Mouse (Mus musculus): Measurements from ENCODE around the gene Hs2st1. TPM values are rescaled to one million over a fixed set of nuclear protein-coding genes. Genes with fewer than 3 reads are reported as not detected.

Hs2st1 gene
- total and polyA plus RNA-seq, 3 experiments = 17.6 to 36.4 (median 29.7) TPM

DNA sequence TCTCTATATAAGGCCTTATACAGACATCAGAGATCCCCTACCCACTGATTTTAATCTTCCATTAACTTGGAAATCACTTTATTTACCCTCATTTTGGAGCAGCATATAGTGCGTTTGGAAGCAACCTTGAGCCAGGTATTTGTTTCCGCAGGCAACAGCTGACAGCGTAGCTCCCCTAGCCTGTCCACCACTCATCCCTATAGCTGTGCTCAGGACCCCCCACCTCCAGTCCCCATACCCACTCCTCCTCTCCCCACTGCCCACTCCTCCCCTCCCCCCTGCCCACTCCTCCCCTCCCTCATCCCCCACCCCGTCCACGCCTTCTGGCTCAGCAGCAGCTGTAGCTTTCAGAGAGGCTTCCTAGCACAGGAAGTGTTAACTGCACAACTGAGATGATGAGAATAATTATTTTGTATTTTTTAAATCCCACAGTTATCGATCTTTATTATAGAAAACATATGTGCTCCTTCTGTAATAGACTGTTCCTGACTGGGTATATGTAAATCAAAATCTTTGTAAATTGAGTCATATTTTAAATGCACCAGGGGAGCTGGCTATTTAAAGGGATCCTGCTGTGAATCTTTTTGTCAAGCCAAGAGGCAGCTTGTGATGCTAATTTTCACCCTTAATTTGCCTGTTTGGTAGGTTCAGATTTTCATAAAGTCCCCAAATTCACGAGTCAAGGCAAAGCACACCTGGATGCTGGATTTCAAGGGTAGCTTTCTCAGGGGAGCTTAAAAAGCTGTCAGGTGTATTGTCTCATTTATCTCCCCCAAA, 148.4 kb downstream of the Hs2st1 start:
- dilution Hi-C loops (cut with MboI; ENCODE audit: extremely low pct_ligation_motif_present, extremely low pct_unique_long_range_greater_than_20kb, low sequenced_read_pairs) (no loop called here), in situ Hi-C loops (cut with MboI; ENCODE audit: low pct_ligation_motif_present, low pct_unique_long_range_greater_than_20kb, low sequenced_read_pairs) (no loop called here)

DNA sequence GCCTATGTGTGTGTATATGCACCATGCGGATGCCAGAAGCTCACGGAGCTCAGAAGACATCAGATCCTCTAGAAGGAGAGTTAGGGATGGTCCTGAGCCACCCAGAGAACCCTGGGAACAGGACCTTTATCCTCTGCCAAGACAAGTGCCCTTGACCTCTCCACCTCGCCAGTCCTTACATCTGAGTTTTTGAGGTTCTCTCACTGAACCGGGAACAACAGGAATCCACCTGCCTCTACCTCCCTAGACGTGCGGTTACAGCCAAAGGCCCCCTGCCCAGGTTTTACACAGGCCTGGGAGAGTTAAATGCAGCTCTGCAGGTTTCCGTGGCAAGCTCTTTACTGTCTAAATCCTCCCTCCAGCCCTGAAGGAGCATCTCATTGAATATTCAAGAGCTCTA, 156.2 kb downstream of the Hs2st1 start:
- no peak overlapping the region for H3K4me3 ChIP-seq (replicated peaks in 1 of 3; ENCODE audit: low read depth in 2 of 3, low read length in 2 of 3, poor library complexity in 1 of 3)
- H3K4me2 ChIP-seq (ENCODE audit: insufficient read depth, low read depth, poor library complexity, severe bottlenecking) = no peak overlapping the region
- no peaks in the 10 kb centered on the region for H3K27me3 ChIP-seq (replicated peaks)
- no peak overlapping the region for H3K27ac ChIP-seq (ENCODE audit: insufficient read depth, low read depth)
- H3K4me1 ChIP-seq (ENCODE audit: control insufficient read depth in 1 of 2, insufficient read depth in 2 of 2) = peaks cover 29 to 35% of the 10 kb centered on the region in 2 experiments
- H3K79me2 ChIP-seq (replicated peaks; ENCODE audit: control insufficient read depth, extremely low read depth, insufficient read depth, poor library complexity, severe bottlenecking) = no peaks in the 10 kb centered on the region
- in situ Hi-C loops (cut with MboI; ENCODE audit: low pct_ligation_motif_present, low pct_unique_long_range_greater_than_20kb, low sequenced_read_pairs) (no loop called here), dilution Hi-C loops (cut with MboI; ENCODE audit: extremely low pct_ligation_motif_present, extremely low pct_unique_long_range_greater_than_20kb, low sequenced_read_pairs) (no loop called here)
- DNase-seq (ENCODE audit: extremely low read depth) = no peak
- TF ChIP-seq JUND (conservative IDR thresholded peaks at IDR 0.05; ENCODE audit: low read depth, low read length) (no peak), MEF2A (IDR thresholded peaks at IDR 0.05; ENCODE audit: borderline replicate concordance, low read depth, low read length) (no peak), POLR2AphosphoS2 (IDR thresholded peaks at IDR 0.05; ENCODE audit: low read depth, low read length) (no peak), EP300 (IDR thresholded peaks at IDR 0.05; ENCODE audit: low read length) (no peak), NRF1 (IDR thresholded peaks at IDR 0.05; ENCODE audit: low read depth, low read length) (no peak), HCFC1 (IDR thresholded peaks at IDR 0.05; ENCODE audit: low read depth, low read length) (no peak), ELF1 (IDR thresholded peaks at IDR 0.05; ENCODE audit: low read depth, low read length) (no peak), ZKSCAN1 (IDR thresholded peaks at IDR 0.05; ENCODE audit: borderline replicate concordance, low read depth, low read length) (no peak), MYC (IDR thresholded peaks at IDR 0.05; ENCODE audit: low read depth, low read length) (no peak), MAFK (IDR thresholded peaks at IDR 0.05; ENCODE audit: insufficient replicate concordance, low read length) (no peak), SMC3 (IDR thresholded peaks at IDR 0.05; ENCODE audit: low read depth, low read length) (no peak), TCF12 (IDR thresholded peaks at IDR 0.05; ENCODE audit: low read depth, low read length) (no peak), BHLHE40 (IDR thresholded peaks at IDR 0.05; ENCODE audit: low read depth, low read length) (no peak), USF1 (IDR thresholded peaks at IDR 0.05; ENCODE audit: low read depth, low read length) (no peak), ZNF384 (IDR thresholded peaks at IDR 0.05; ENCODE audit: low read depth, low read length) (no peak)
- H3K9ac ChIP-seq (ENCODE audit: insufficient read depth, low read depth) = no peak overlapping the region
- peaks cover 6% of the 10 kb centered on the region for H3K9me3 ChIP-seq (replicated peaks; ENCODE audit: low read length)
- no peaks in the 10 kb centered on the region for H3K36me3 ChIP-seq (replicated peaks in 1 of 2; ENCODE audit: control insufficient read depth in 1 of 2, insufficient read depth in 1 of 2, low read length in 1 of 2)

More for the DNA sequence above, 148.4 kb downstream of the Hs2st1 start:
- no peak for DNase-seq (ENCODE audit: extremely low read depth)
- no peak overlapping the region for H3K4me3 ChIP-seq (replicated peaks in 1 of 3; ENCODE audit: low read depth in 2 of 3, low read length in 2 of 3, poor library complexity in 1 of 3)
- no peak overlapping the region for H3K9ac ChIP-seq (ENCODE audit: insufficient read depth, low read depth)
- no peak for TF ChIP-seq RAD21 (IDR thresholded peaks at IDR 0.05; ENCODE audit: low read depth, low read length)
- TF ChIP-seq POLR2AphosphoS2 (IDR thresholded peaks at IDR 0.05; ENCODE audit: low read depth, low read length) = no peak
- no peak for TF ChIP-seq SMC3 (IDR thresholded peaks at IDR 0.05; ENCODE audit: low read depth, low read length)
- no peak for TF ChIP-seq PAX5 (IDR thresholded peaks at IDR 0.05; ENCODE audit: low read length)
- TF ChIP-seq TBP (conservative IDR thresholded peaks at IDR 0.05; ENCODE audit: low read depth, low read length) = no peak
- no peak for TF ChIP-seq HCFC1 (IDR thresholded peaks at IDR 0.05; ENCODE audit: low read depth, low read length)
- no peak for TF ChIP-seq USF1 (IDR thresholded peaks at IDR 0.05; ENCODE audit: low read depth, low read length)
- no peak for TF ChIP-seq POLR2A (IDR thresholded peaks at IDR 0.05; ENCODE audit: low read depth, low read length)
- TF ChIP-seq RCOR1 (conservative IDR thresholded peaks at IDR 0.05; ENCODE audit: low read depth, low read length) = no peak
- no peak for TF ChIP-seq NELFE (IDR thresholded peaks at IDR 0.05; ENCODE audit: low read depth, low read length)
- no peak for TF ChIP-seq CHD1 (IDR thresholded peaks at IDR 0.05; ENCODE audit: low read depth, low read length)
- TF ChIP-seq TCF12 (IDR thresholded peaks at IDR 0.05; ENCODE audit: low read depth, low read length) = no peak
- no peak for TF ChIP-seq JUND (conservative IDR thresholded peaks at IDR 0.05; ENCODE audit: low read depth, low read length)
- no peaks in the 10 kb centered on the region for H3K9me3 ChIP-seq (replicated peaks; ENCODE audit: low read length)
- H3K27me3 ChIP-seq (replicated peaks) = no peaks in the 10 kb centered on the region
- H3K36me3 ChIP-seq (replicated peaks in 1 of 2; ENCODE audit: control insufficient read depth in 1 of 2, insufficient read depth in 1 of 2, low read length in 1 of 2) = no peaks in the 10 kb centered on the region
- H3K4me2 ChIP-seq (ENCODE audit: insufficient read depth, low read depth, poor library complexity, severe bottlenecking) = no peak overlapping the region
- H3K79me2 ChIP-seq (replicated peaks; ENCODE audit: control insufficient read depth, extremely low read depth, insufficient read depth, poor library complexity, severe bottlenecking) = no peaks in the 10 kb centered on the region
- H3K27ac ChIP-seq (ENCODE audit: insufficient read depth, low read depth) = no peak overlapping the region
- H3K4me1 ChIP-seq (ENCODE audit: control insufficient read depth in 1 of 2, insufficient read depth in 2 of 2) = peaks cover 3 to 14% of the 10 kb centered on the region in 2 experiments

All from CH12.LX (cell line).